20 mouse cellular contexts compared by ENCODE assay signal in the genomic region with DNA sequence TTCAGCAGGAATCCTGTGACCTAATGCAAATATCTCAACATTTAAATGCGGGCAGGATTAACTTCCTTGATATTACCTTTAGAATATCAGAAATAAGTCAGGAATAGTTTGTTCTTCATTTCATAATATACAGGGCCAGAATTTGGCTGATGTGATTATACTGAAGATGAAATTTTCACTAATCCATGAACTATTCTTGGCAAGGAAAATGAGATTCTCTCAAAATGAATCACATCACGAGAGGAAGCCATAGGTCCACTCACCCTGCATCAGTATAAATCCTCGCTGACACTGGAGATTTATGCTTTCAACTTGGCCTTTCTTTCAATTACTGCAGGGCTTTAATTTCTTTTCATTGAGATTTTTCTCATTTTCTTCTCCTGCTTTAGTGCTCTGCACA.
A peak's percentile ranks its signal among the peaks of the same experiment; 100 is the strongest.
DNase-seq lines count a peak whose midpoint lies in the region; ATAC-seq lines count a peak whose summit lies in the region.
"Had no signal": no experiment of that assay in that cellular context is flagged by ENCODE, and none has a peak within 500 bp of the region (broad histone marks: within the 10 kb centered on the region; RNA-seq: fewer than 3 reads in every experiment).

No protein-coding gene starts in this region.

- ATAC-seq in monocyte, adult 5-6 weeks (replicated peaks; ENCODE audit: insufficient number of reproducible peaks, low FRiP score, low TSS enrichment, poor library complexity, severe bottlenecking), result no peak
- ATAC-seq: activated CD4-positive, CD25-positive, alpha-beta regulatory T cell, adult 4 months; CD4-positive, CD25-positive, alpha-beta regulatory T cell, adult 4 months; Patski had no signal

- DNase-seq in 3T3-L1 (ENCODE audit: low read depth, low spot score), result peak; percentile 56
- peak; percentile 54 for DNase-seq in Muller cell, postnatal 12 days (ENCODE audit: inconsistent ontology term)
- no peak for DNase-seq in c-Kit-positive CD71-positive TER-119-positive erythroid progenitor cells, embryonic 14.5 days (ENCODE audit: low spot score)
- DNase-seq: adrenal gland, adult 2 months; adrenal gland, adult 8-10 months; adrenal gland, postnatal 10 days; adrenal gland, postnatal 14 days; adrenal gland, postnatal 25 days; adrenal gland, postnatal 36 days; B cell, adult 2 months; cerebellum, adult 11 months; cerebellum, adult 11-12 months; cerebellum, adult 18-20 months; cerebellum, adult 2 months; cerebellum, adult 8-10 months; cerebellum, adult 9-10 months had no signal
